Mouse (Mus musculus) R1 (cell line): ENCODE data around the gene Htr2c.

Source experiments
- DNase-seq: peaks from one replicate; pipeline ENCODE4 v3.0.0-alpha.2; 2018; ENCODE audit warnings: low read depth, low spot score

Htr2c gene

GRCm38 (mm10) chrX:146962258-146962913 lies at the start of gene Htr2c:
TSS of gene Htr2c (plus strand) at chrX:146962513.
- DNase-seq = peak; percentile 10

- no peak for DNase-seq
These were observed 34.1 kb upstream of the Htr2c start for GRCm38 (mm10) chrX:146928251-146928650.

GRCm38 (mm10) chrX:146936332-146936731 lies 26.0 kb upstream of the Htr2c start:
- no peak for DNase-seq

GRCm38 (mm10) chrX:146946216-146946886 lies 16.0 kb upstream of the Htr2c start:
- DNase-seq = no peak

- no peak for DNase-seq
These were observed 15.3 kb upstream of the Htr2c start for GRCm38 (mm10) chrX:146946996-146947395.

- no peak for DNase-seq
These were observed 3.7 kb upstream of the Htr2c start for GRCm38 (mm10) chrX:146958608-146959007.

- no peak for DNase-seq
These were observed 2.4 kb upstream of the Htr2c start for GRCm38 (mm10) chrX:146959960-146960359.

GRCm38 (mm10) chrX:146962914-146963547 lies 718 bp downstream of the Htr2c start:
- DNase-seq = peak; percentile 7

- peak; percentile 18 for DNase-seq
These were observed 17.6 kb downstream of the Htr2c start for GRCm38 (mm10) chrX:146979931-146980330.

GRCm38 (mm10) chrX:147055730-147056129 lies 93.4 kb downstream of the Htr2c start:
- DNase-seq = peak; percentile 22

- no peak for DNase-seq
These were observed 109.3 kb downstream of the Htr2c start for GRCm38 (mm10) chrX:147071622-147072021.

GRCm38 (mm10) chrX:147119155-147119554 lies 156.8 kb downstream of the Htr2c start:
- no peak for DNase-seq

GRCm38 (mm10) chrX:147215251-147215650 lies 252.9 kb downstream of the Htr2c start:
- peak; percentile 56 for DNase-seq

- DNase-seq = no peak
These were observed 255.2 kb downstream of the Htr2c start for GRCm38 (mm10) chrX:147217382-147218013.

- DNase-seq = no peak
These were observed 276.7 kb downstream of the Htr2c start for GRCm38 (mm10) chrX:147238806-147239542.
